Mouse (Mus musculus): ENCODE results near the gene Sntb2.
"Not testable (repeated sequence)": the region's sequence is repeated elsewhere in the genome, so short reads cannot be mapped to it uniquely, and the experiment has no call there.

GRCm38 (mm10) chr8:106928182-106928581 lies 7.4 kb upstream of the Sntb2 start:
- TF ChIP-seq SIN3A (IDR thresholded peaks at IDR 0.05; ENCODE audit: low read length); EP300 (IDR thresholded peaks at IDR 0.05; ENCODE audit: low read length); TCF12 (IDR thresholded peaks at IDR 0.05; ENCODE audit: low read depth, low read length); RAD21 (IDR thresholded peaks at IDR 0.05; ENCODE audit: low read depth, low read length); CTCF (conservative IDR thresholded peaks at IDR 0.05 in 1 of 2, IDR thresholded peaks at IDR 0.05 in 1 of 2; ENCODE audit: low read depth in 2 of 2, low read length in 2 of 2); MXI1 (IDR thresholded peaks at IDR 0.05; ENCODE audit: low read depth, low read length); POLR2A (IDR thresholded peaks at IDR 0.05; ENCODE audit: low read depth, low read length); ETS1 (conservative IDR thresholded peaks at IDR 0.05; ENCODE audit: low read depth, low read length): not testable (repeated sequence)

Data from CH12.LX (cell line).